Mouse (Mus musculus) spleen, embryonic (tissue): ENCODE results near the gene Zfp993.
"Not testable (repeated sequence)": the region's sequence is repeated elsewhere in the genome, so short reads cannot be mapped to it uniquely, and the experiment has no call there.

ENCODE experiments used
- CTCF ChIA-PET: fragments of 350-600 bp; sonication (Branson Sonifier 250); formaldehyde crosslinking; loops from one replicate; lab custom pipeline; 2022; lab: Charles Lee

Zfp993 gene

GRCm38 (mm10) chr4:146610774-146611400, at the start of gene Zfp993:
Zfp993 (plus strand) TSS chr4:146610961.
- CTCF ChIA-PET = not testable (repeated sequence)

GRCm38 (mm10) chr4:146579905-146580873, 30.6 kb upstream of the Zfp993 start:
- CTCF ChIA-PET = not testable (repeated sequence)

- CTCF ChIA-PET = not testable (repeated sequence)
Measured at GRCm38 (mm10) chr4:146603578-146604399, 7.0 kb upstream of the Zfp993 start.

- CTCF ChIA-PET = not testable (repeated sequence)
Measured at GRCm38 (mm10) chr4:146644367-146644766, 33.6 kb downstream of the Zfp993 start.

- CTCF ChIA-PET = not testable (repeated sequence)
Measured at GRCm38 (mm10) chr4:146649641-146650040, 38.9 kb downstream of the Zfp993 start.

- CTCF ChIA-PET = not testable (repeated sequence)
Measured at GRCm38 (mm10) chr4:146650115-146650514, 39.4 kb downstream of the Zfp993 start.

GRCm38 (mm10) chr4:146650639-146651038, 39.9 kb downstream of the Zfp993 start:
- CTCF ChIA-PET = not testable (repeated sequence)
